In the genomic region with DNA sequence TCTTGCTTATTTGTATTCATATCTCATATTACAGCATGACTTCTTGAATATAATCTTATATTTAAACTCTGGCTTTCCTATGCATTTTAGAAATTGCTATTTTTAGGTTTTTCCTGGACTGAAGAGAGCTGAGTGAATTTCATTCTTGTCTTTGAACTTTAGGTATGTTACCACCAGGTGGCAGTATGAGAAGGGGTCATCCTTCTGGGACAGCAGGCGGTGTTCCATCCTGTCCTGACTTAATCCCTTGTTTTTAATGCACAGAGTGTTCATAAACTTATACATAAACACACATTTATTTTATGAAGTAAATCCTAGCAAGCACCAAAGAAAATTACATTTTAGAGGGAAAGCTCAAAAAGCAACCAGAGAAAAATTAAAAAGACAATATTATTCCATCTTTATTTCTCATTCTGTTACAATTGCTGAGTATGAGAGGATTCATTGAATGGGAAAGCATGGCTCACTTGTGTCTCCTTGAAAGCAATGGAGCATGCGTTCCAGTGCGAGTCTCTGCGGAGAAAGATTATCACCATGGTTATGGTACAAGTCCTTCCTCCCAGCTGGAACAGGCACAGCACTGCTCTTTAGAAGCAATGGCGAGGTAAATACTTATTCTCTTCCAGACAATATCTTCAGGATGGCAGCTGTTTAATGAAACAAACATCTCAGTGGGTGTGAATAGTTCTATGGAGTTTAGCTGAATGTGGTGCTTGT, we compare ENCODE assay signal across 11 mouse cellular contexts. TPM values are rescaled to one million over a fixed set of nuclear protein-coding genes. Genes with fewer than 3 reads are reported as not detected.
DNase-seq lines count a peak whose midpoint lies in the region; ATAC-seq and TF ChIP-seq lines count a peak whose summit lies in the region.
"Had no signal": no experiment of that assay in that cellular context is flagged by ENCODE, and none has a peak within 500 bp of the region (broad histone marks: within the 10 kb centered on the region; RNA-seq: fewer than 3 reads in every experiment).

No protein-coding gene starts in this region.

- no peak for TF ChIP-seq EP300 in ES-Bruce4 (IDR thresholded peaks at IDR 0.05; ENCODE audit: insufficient read depth, low read depth, low read length)

- DNase-seq in kidney, adult 9 months: peak; percentile 14
- no peak for DNase-seq in kidney, adult 11 months
- peak; percentile 45 for DNase-seq in R1 (ENCODE audit: low read depth, low spot score)
- DNase-seq in kidney, postnatal 4 days: peak; percentile 10
- no peak for DNase-seq in right cerebral cortex, postnatal 10 days (ENCODE audit: low spot score in 2 of 2)
- DNase-seq in thymus, postnatal 10 days (ENCODE audit: low spot score in 2 of 2): no peak

- ATAC-seq in cerebellum, adult (ENCODE audit: insufficient number of reproducible peaks, low FRiP score, low TSS enrichment): no peak

- H3K9ac ChIP-seq in ES-Bruce4 (ENCODE audit: low read depth, poor library complexity, severe bottlenecking): no peak overlapping the region
- H3K9ac ChIP-seq: embryonic facial prominence, embryonic 12.5 days; limb, embryonic 15.5 days; stomach, embryonic 15.5 days had no signal

- H3K36me3 ChIP-seq in ES-Bruce4 (ENCODE audit: control insufficient read depth, insufficient read depth, low read length, poor library complexity, severe bottlenecking): no peaks in the 10 kb centered on the region
- H3K36me3 ChIP-seq: embryonic facial prominence, embryonic 12.5 days; limb, embryonic 15.5 days; stomach, embryonic 15.5 days had no signal

- TF ChIP-seq CTCF in ES-Bruce4 (IDR thresholded peaks at IDR 0.05; ENCODE audit: low read depth, low read length): peak; percentile 4

- no peak overlapping the region for H3K27ac ChIP-seq in ES-Bruce4 (ENCODE audit: insufficient read depth, low read length)
- H3K27ac ChIP-seq: embryonic facial prominence, embryonic 12.5 days; limb, embryonic 15.5 days; stomach, embryonic 15.5 days had no signal

- TF ChIP-seq POLR2A in ES-Bruce4 (IDR thresholded peaks at IDR 0.05; ENCODE audit: insufficient read depth, low read length): no peak

- H3K4me1 ChIP-seq in ES-Bruce4 (ENCODE audit: control insufficient read depth, insufficient read depth, low read length): no peaks in the 10 kb centered on the region
- H3K4me1 ChIP-seq: embryonic facial prominence, embryonic 12.5 days; limb, embryonic 15.5 days; stomach, embryonic 15.5 days had no signal

- H3K4me3 ChIP-seq in ES-Bruce4 (ENCODE audit: low read depth, low read length): no peak overlapping the region
- H3K4me3 ChIP-seq: embryonic facial prominence, embryonic 12.5 days; limb, embryonic 15.5 days; stomach, embryonic 15.5 days had no signal

- H3K9me3 ChIP-seq in ES-Bruce4 (replicated peaks; ENCODE audit: control insufficient read depth, insufficient read depth, low read length, poor library complexity, severe bottlenecking): no peaks in the 10 kb centered on the region
- H3K9me3 ChIP-seq: embryonic facial prominence, embryonic 12.5 days; limb, embryonic 15.5 days; stomach, embryonic 15.5 days had no signal

- H3K27me3 ChIP-seq in ES-Bruce4 (ENCODE audit: control insufficient read depth, insufficient read depth, low read length, poor library complexity, severe bottlenecking): no peaks in the 10 kb centered on the region
- H3K27me3 ChIP-seq: embryonic facial prominence, embryonic 12.5 days; limb, embryonic 15.5 days; stomach, embryonic 15.5 days had no signal

RNA-seq across cellular contexts. Expression of a gene that starts 21.1 kb away (rescaled TPM):
- not detected in 2 replicates for polyA plus RNA-seq in ES-Bruce4 (2011; ENCODE audit: insufficient read depth, insufficient read length, low read depth, missing spikeins)
- polyA plus RNA-seq: stomach, embryonic 15.5 days had no signal

RNA-seq across cellular contexts. Expression of a gene that starts 25.9 kb away (rescaled TPM):
- not detected in 2 replicates for polyA plus RNA-seq in ES-Bruce4 (2011; ENCODE audit: insufficient read depth, insufficient read length, low read depth, missing spikeins)
- polyA plus RNA-seq: embryonic facial prominence, embryonic 12.5 days; limb, embryonic 15.5 days; stomach, embryonic 15.5 days had no signal

RNA-seq across cellular contexts. Expression of a gene that starts 33.0 kb away (rescaled TPM):
- polyA plus RNA-seq in ES-Bruce4 (2011; ENCODE audit: insufficient read depth, insufficient read length, low read depth, missing spikeins): 184 and 191 TPM in 2 replicates

RNA-seq across cellular contexts. Expression of a gene that starts 54.8 kb away (rescaled TPM):
- polyA plus RNA-seq in ES-Bruce4 (2011; ENCODE audit: insufficient read depth, insufficient read length, low read depth, missing spikeins): not detected in 2 replicates
- polyA plus RNA-seq: embryonic facial prominence, embryonic 12.5 days; limb, embryonic 15.5 days; stomach, embryonic 15.5 days had no signal

Comparison
In these comparisons a context has a peak if more than half of its experiments do, and no peak if none do; other contexts are left out.
1. DNase-seq: peak in kidney, adult 9 months (single experiment), R1 (single experiment) and kidney, postnatal 4 days (2 of 2); none in kidney, adult 11 months (single experiment), right cerebral cortex, postnatal 10 days (0 of 2) and thymus, postnatal 10 days (0 of 2).